Mouse (Mus musculus) neutrophil, adult 83 days (primary cell): Measurements from ENCODE around the gene Olfr1224-ps1. TPM values are rescaled to one million over a fixed set of nuclear protein-coding genes. Genes with fewer than 3 reads are reported as not detected.

ENCODE experiments used
- total RNA-seq, 2 experiments: library from RNA; stranded (reverse); gene quantifications; one replicate each; pipeline ENCODE4 v1.2.4; 2023

Gene Olfr1224-ps1
- not detected for total RNA-seq

GRCm38 (mm10) chr2:89163991-89164390 is at the start of gene Olfr1224-ps1:
Gene Olfr1224-ps1 (minus strand): TSS chr2:89164091.

GRCm38 (mm10) chr2:89199948-89200347 is 36.1 kb upstream of the Olfr1224-ps1 start, which contains the start of gene Olfr1226:
Gene Olfr1226 (minus strand): TSS chr2:89200048.

GRCm38 (mm10) chr2:89174569-89174968 is 10.7 kb upstream of the Olfr1224-ps1 start, which contains the start of gene Olfr1225:
Gene Olfr1225 (minus strand): TSS chr2:89174669.

GRCm38 (mm10) chr2:89151460-89151859 is 12.4 kb downstream of the Olfr1224-ps1 start, which contains the start of gene Olfr1223:
Gene Olfr1223 (minus strand): TSS chr2:89151560.

GRCm38 (mm10) chr2:89132954-89133353 is 30.9 kb downstream of the Olfr1224-ps1 start, which contains the start of gene Olfr1222:
Gene Olfr1222 (minus strand): TSS chr2:89133054.

GRCm38 (mm10) chr2:89117183-89117582 is 46.7 kb downstream of the Olfr1224-ps1 start, which contains the start of gene Olfr1221:
Gene Olfr1221 (minus strand): TSS chr2:89117283.

GRCm38 (mm10) chr2:89106735-89107134 is 57.2 kb downstream of the Olfr1224-ps1 start, which contains the start of gene Olfr1220:
Gene Olfr1220 (minus strand): TSS chr2:89106835.

Other genes starting within 250 kb of the Olfr1224-ps1 start
- not detected for gene Olfr1209, start 248.9 kb downstream of the Olfr1224-ps1 start, total RNA-seq
- gene Olfr1211, start 226.0 kb downstream of the Olfr1224-ps1 start, total RNA-seq, result not detected
- gene Olfr1212, start 210.1 kb downstream of the Olfr1224-ps1 start, total RNA-seq, result not detected
- gene Gm13762, start 183.8 kb downstream of the Olfr1224-ps1 start, total RNA-seq, result not detected
- not detected for gene Olfr1214, start 171.4 kb downstream of the Olfr1224-ps1 start, total RNA-seq
- gene Olfr1215, start 157.1 kb downstream of the Olfr1224-ps1 start, total RNA-seq, result not detected
- gene Olfr1216, start 145.8 kb downstream of the Olfr1224-ps1 start, total RNA-seq, result not detected
- gene Olfr1217, start 132.0 kb downstream of the Olfr1224-ps1 start, total RNA-seq, result not detected
- gene Olfr1218, start 102.9 kb downstream of the Olfr1224-ps1 start, total RNA-seq, result not detected
- not detected for gene Olfr1219, start 80.6 kb downstream of the Olfr1224-ps1 start, total RNA-seq
- not detected for gene Olfr1220, start 57.3 kb downstream of the Olfr1224-ps1 start, total RNA-seq
- gene Olfr1221, start 46.8 kb downstream of the Olfr1224-ps1 start, total RNA-seq, result not detected
- gene Olfr1222, start 31.0 kb downstream of the Olfr1224-ps1 start, total RNA-seq, result not detected
- not detected for gene Olfr1223, start 12.5 kb downstream of the Olfr1224-ps1 start, total RNA-seq
- gene Olfr1225, start 10.6 kb upstream of the Olfr1224-ps1 start, total RNA-seq, result not detected
- not detected for gene Olfr1226, start 36.0 kb upstream of the Olfr1224-ps1 start, total RNA-seq
- gene Olfr1228, start 90.0 kb upstream of the Olfr1224-ps1 start, total RNA-seq, result not detected
- not detected for gene Olfr1229, start 123.9 kb upstream of the Olfr1224-ps1 start, total RNA-seq
- gene Olfr1230, start 133.2 kb upstream of the Olfr1224-ps1 start, total RNA-seq, result not detected
- not detected for gene Olfr1231, start 143.0 kb upstream of the Olfr1224-ps1 start, total RNA-seq
- gene Olfr1232, start 165.6 kb upstream of the Olfr1224-ps1 start, total RNA-seq, result not detected
- gene Olfr1233, start 178.3 kb upstream of the Olfr1224-ps1 start, total RNA-seq, result not detected
- gene Olfr1234, start 200.8 kb upstream of the Olfr1224-ps1 start, total RNA-seq, result not detected
- not detected for gene Olfr1238, start 245.6 kb upstream of the Olfr1224-ps1 start, total RNA-seq